Mouse (Mus musculus): Measurements from ENCODE around the gene Mnx1.

- TF ChIP-seq KAT2A (IDR thresholded peaks at IDR 0.05; ENCODE audit: insufficient replicate concordance, low read length): no peak
- no peak for TF ChIP-seq CTCF (conservative IDR thresholded peaks at IDR 0.05 in 1 of 2, IDR thresholded peaks at IDR 0.05 in 1 of 2; ENCODE audit: low read depth in 2 of 2, low read length in 2 of 2)
- TF ChIP-seq ETS1 (conservative IDR thresholded peaks at IDR 0.05; ENCODE audit: low read depth, low read length): no peak
- TF ChIP-seq ZKSCAN1 (IDR thresholded peaks at IDR 0.05; ENCODE audit: borderline replicate concordance, low read depth, low read length): no peak
- no peak for TF ChIP-seq MAZ (IDR thresholded peaks at IDR 0.05; ENCODE audit: low read depth, low read length)
- no peak for TF ChIP-seq POLR2A (IDR thresholded peaks at IDR 0.05; ENCODE audit: low read depth, low read length)
- TF ChIP-seq BHLHE40 (IDR thresholded peaks at IDR 0.05; ENCODE audit: low read depth, low read length): no peak
- no peak for TF ChIP-seq TBP (conservative IDR thresholded peaks at IDR 0.05; ENCODE audit: low read depth, low read length)
Measured at GRCm38 (mm10) chr5:29475041-29475440, 3.2 kb downstream of the Mnx1 start.

All from CH12.LX (cell line).